Mouse (Mus musculus): ENCODE data around the gene Setd3. TPM values are rescaled to one million over a fixed set of nuclear protein-coding genes. Genes with fewer than 3 reads are reported as not detected.

Setd3 gene
- total RNA-seq, 2 experiments from 2014 or later = 106 to 113 TPM

- DNase-seq (ENCODE audit: low spot score) = no peak
These were observed 100.9 kb downstream of the Setd3 start for GRCm38 (mm10) chr12:108078122-108078752.

DNA sequence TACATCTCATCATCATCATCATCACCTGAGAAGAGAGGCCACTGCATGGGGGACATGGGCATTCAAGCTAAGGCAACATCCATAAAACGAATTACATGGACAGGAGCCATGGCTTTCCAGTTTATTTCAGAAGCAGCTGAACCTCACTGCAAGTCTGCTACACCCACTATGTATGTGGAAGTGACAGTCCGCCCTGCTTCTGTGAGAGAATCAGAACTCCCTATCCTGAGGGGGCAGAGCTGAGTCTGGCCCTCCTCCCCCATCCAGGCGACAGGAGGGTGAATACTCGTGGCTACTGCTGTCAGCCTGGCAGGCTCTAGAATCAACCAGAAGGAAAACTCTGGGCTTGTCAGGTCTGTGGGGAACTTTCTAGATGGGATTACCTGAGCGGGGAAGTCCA is 106.2 kb downstream of the Setd3 start:
- DNase-seq (ENCODE audit: low spot score) = no peak

GRCm38 (mm10) chr12:108070685-108071662 is 108.1 kb downstream of the Setd3 start:
- DNase-seq (ENCODE audit: low spot score) = no peak

DNA sequence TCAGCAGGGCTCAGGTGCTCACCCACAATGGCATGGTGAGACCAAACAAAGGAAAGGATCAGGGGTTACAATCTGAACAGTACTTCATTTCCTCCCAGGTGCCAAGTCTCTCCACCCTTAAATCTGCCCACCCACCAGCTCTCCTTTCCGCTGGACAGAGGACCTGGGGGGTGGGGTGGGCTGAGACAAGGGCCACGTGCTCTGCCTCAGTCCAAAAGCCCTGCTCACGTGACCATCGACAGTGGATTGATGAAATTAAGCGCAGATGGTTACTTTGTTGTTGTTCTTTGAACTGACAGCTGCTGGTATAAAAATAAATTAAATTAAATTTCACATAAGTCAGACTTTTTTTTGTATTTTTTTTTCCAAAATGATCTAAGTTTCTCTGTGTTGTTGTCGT is 109.6 kb downstream of the Setd3 start:
- no peak for DNase-seq (ENCODE audit: low spot score)

DNA sequence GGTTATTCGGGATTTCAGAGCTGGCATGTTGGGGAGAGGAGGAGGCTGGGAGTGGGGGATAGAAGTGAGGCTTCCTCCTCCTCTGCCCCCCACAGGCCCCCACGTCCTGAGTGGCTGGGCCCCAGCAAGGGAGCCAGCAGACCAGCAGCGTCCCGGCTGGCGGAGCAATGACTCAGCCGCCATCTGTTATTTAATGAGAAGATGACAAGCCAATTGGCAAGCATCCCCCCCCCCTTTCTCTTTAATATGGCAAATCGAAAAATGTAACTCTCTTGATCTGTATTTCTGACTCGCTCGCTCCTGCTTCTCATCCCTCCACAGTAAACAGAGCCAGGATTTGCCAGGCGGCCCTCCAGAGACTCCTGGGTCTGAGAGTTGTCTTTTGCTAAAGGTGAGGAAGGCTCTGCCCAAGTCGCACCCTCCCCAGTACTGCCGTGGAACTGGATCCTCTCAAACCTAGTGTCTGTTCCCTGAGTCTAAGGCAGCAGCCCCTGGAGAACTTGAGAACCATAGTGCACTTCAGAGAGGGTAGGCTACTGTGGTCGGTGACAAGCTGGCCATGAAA is 111.2 kb downstream of the Setd3 start:
- no peak for DNase-seq (ENCODE audit: low spot score)

DNA sequence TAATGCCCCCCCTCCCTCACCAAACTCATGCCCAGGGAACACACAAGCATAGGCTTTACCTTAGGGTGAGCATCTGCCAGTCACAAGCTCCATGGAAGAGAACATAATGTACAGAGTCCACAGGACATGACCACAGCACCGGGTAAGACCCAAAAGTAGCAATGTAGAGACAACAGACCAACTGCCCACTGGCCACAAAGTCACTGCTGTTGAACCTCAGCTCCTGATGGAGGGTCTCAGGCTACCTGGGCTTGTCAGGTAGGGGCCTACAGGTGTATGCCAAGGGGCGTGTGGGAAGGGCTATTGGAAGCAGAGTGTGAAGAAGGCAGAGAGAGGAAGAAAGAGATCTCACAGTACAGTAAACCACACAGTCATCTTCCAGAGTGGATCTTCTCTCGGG is 111.9 kb downstream of the Setd3 start:
- DNase-seq (ENCODE audit: low spot score) = no peak

- DNase-seq (ENCODE audit: low spot score) = no peak
These were observed 114.6 kb downstream of the Setd3 start for GRCm38 (mm10) chr12:108064396-108064998.

- no peak for DNase-seq (ENCODE audit: low spot score)
These were observed 115.1 kb downstream of the Setd3 start for GRCm38 (mm10) chr12:108063986-108064385.

GRCm38 (mm10) chr12:108062137-108062536 is 117.0 kb downstream of the Setd3 start:
- DNase-seq (ENCODE audit: low spot score) = no peak

- DNase-seq (ENCODE audit: low spot score) = no peak
These were observed 117.5 kb downstream of the Setd3 start for GRCm38 (mm10) chr12:108061661-108062060.

Other genes with a start within 250 kb of the Setd3 start
- gene Bcl11b, start 175.7 kb downstream of the Setd3 start, total RNA-seq (2021) = not detected
- 100 to 1,000 TPM; 127 to 147 TPM for gene Ccnk, start 265 bp upstream of the Setd3 start, total RNA-seq (2021)
- 10 to 100 TPM; 39.4 to 42.6 TPM for gene Ccdc85c, start 96.1 kb upstream of the Setd3 start, total RNA-seq (2021)
- 1 to 10 TPM; 1.1 to 1.2 TPM for gene Hhipl1, start 127.0 kb upstream of the Setd3 start, total RNA-seq (2021)
- under 1 TPM; 0.11 to 0.21 TPM for gene Cyp46a1, start 155.1 kb upstream of the Setd3 start, total RNA-seq (2021)
- 10 to 100 TPM; 99.0 to 99.1 TPM for gene Eml1, start 191.6 kb upstream of the Setd3 start, total RNA-seq (2021)

Data from gastrocnemius, adult 18-20 months (tissue).